Mouse (Mus musculus) heart, adult 2 months (tissue): Measurements from ENCODE around the gene Npdc1.

ENCODE experiments used
- CTCF ChIP-seq: fragments of 200-600 bp; IDR thresholded peaks from 2 replicates; pipeline ENCODE4 v1.8.1; 2022; ENCODE audit warnings: antibody characterized with exemption, mild to moderate bottlenecking, moderate library complexity
- EP300 ChIP-seq: fragments of 200-500 bp; IDR thresholded peaks from 2 replicates; pipeline ENCODE4 v1.6.1; 2011; ENCODE audit warnings: low read depth, low read length, control low read depth; ENCODE audit not compliant: insufficient read depth
- POLR2A ChIP-seq: fragments of 200-500 bp; IDR thresholded peaks from 2 replicates; pipeline ENCODE4 v1.6.1; 2011; ENCODE audit warnings: mild to moderate bottlenecking, low read depth, low read length, control low read depth; ENCODE audit not compliant: insufficient read depth

GRCm38 (mm10) chr2:25436286-25436820 lies 37.2 kb downstream of the Npdc1 start:
- TF ChIP-seq CTCF = no peak
- no peak for TF ChIP-seq EP300
- no peak for TF ChIP-seq POLR2A
